Mouse (Mus musculus): ENCODE measurements around the gene Olfr1368. TPM values are rescaled to one million over a fixed set of nuclear protein-coding genes. Genes with fewer than 3 reads are reported as not detected.

Olfr1368 gene
- polyA plus RNA-seq, 1 experiment from 2014 or later: not detected

DNA sequence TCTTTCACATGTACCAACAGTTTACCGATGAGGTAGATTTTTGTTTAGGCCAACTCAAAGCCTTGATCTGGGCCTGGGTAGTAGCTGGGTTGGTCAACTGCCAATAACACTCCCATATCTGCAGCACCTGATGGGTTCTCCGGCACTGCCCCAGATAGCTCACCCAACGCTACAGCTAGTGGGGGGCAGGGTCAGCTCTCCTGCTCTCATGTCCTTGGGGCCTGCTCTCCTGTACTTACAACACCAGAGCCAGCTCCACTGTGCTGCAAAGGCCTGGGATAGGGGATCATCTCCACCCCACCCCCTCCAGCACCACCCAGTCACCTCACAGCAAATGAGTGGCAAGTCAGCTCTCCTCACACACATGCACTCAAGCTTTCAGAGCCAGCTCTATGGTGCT lies 35.9 kb downstream of the Olfr1368 start:
- no peaks in the 10 kb centered on the region for H3K9me3 ChIP-seq
- no peak overlapping the region for H3K4me3 ChIP-seq
- H3K27ac ChIP-seq (replicated peaks): no peak overlapping the region
- H3K27me3 ChIP-seq: no peaks in the 10 kb centered on the region
- H3K4me2 ChIP-seq (replicated peaks): no peak overlapping the region
- 98% methylated on average over 3 of the region's 3 CpGs for WGBS
- no peaks in the 10 kb centered on the region for H3K4me1 ChIP-seq
- no peak overlapping the region for H3K9ac ChIP-seq (replicated peaks)
- H3K36me3 ChIP-seq: no peaks in the 10 kb centered on the region
- no peak for ATAC-seq (replicated peaks)

Other genes starting within 250 kb of the Olfr1368 start
- gene Olfr1370, start 70.9 kb downstream of the Olfr1368 start, polyA plus RNA-seq (2015; fragmentation: Nextera tagmentation; extraction: Ambion mirVana): not detected in 2 replicates
- 0.06 TPM in 1 of 2 replicates, not detected in the other for gene Olfr1369-ps1, start 34.4 kb downstream of the Olfr1368 start, polyA plus RNA-seq (2015; fragmentation: Nextera tagmentation; extraction: Ambion mirVana)
- gene Olfr263, start 16.2 kb downstream of the Olfr1368 start, polyA plus RNA-seq (2015; fragmentation: Nextera tagmentation; extraction: Ambion mirVana): not detected in 2 replicates
- gene Trim27, start 33.6 kb upstream of the Olfr1368 start, polyA plus RNA-seq (2015; fragmentation: Nextera tagmentation; extraction: Ambion mirVana): 98.8 and 101 TPM in 2 replicates
- gene Gpx5, start 146.9 kb upstream of the Olfr1368 start, polyA plus RNA-seq (2015; fragmentation: Nextera tagmentation; extraction: Ambion mirVana): not detected in 2 replicates
- gene Gpx6, start 166.3 kb upstream of the Olfr1368 start, polyA plus RNA-seq (2015; fragmentation: Nextera tagmentation; extraction: Ambion mirVana): not detected in 2 replicates
- gene Olfr1367, start 201.0 kb upstream of the Olfr1368 start, polyA plus RNA-seq (2015; fragmentation: Nextera tagmentation; extraction: Ambion mirVana): not detected in 2 replicates
- gene Zscan12, start 217.0 kb upstream of the Olfr1368 start, polyA plus RNA-seq (2015; fragmentation: Nextera tagmentation; extraction: Ambion mirVana): 16.4 and 16.7 TPM in 2 replicates

All from forebrain, embryonic 15.5 days (tissue).